Mouse (Mus musculus): ENCODE data around the gene Otub1.

GRCm38 (mm10) chr19:7205326-7205725 is 790 bp downstream of the Otub1 start:
- TF ChIP-seq POLR2A (IDR thresholded peaks at IDR 0.05; ENCODE audit: low read depth, low read length) (no peak), CTCF (IDR thresholded peaks at IDR 0.05; ENCODE audit: extremely low read depth, insufficient read depth, insufficient read length, insufficient replicate concordance) (no peak)

All from spleen, adult 2 months (tissue).